Mouse (Mus musculus): ENCODE data around the gene Wdr91. TPM values are rescaled to one million over a fixed set of nuclear protein-coding genes. Genes with fewer than 3 reads are reported as not detected.

Gene Wdr91
- polyA plus RNA-seq (2011; ENCODE audit: insufficient read length, low read depth, missing spikeins): 8.8 and 12.1 TPM in 2 replicates

GRCm38 (mm10) chr6:34910371-34911219 lies at the start of gene Wdr91:
Wdr91 (minus strand) TSS chr6:34910876.
- TF ChIP-seq CTCF (IDR thresholded peaks at IDR 0.05; ENCODE audit: borderline replicate concordance, insufficient read depth, low read length) (no peak), POLR2A (IDR thresholded peaks at IDR 0.05; ENCODE audit: low read depth, low read length) (peak; percentile 83)
- Histone ChIP-seq H3K27ac (ENCODE audit: insufficient read depth, low read length) (no peak within 1 kb of the TSS), H3K4me3 (ENCODE audit: insufficient read depth, low read length) (peak within 1 kb of the TSS; percentile 56), H3K4me1 (ENCODE audit: control insufficient read depth, insufficient read depth, low read length) (no peaks in the 10 kb centered on the region)

- no peak for TF ChIP-seq POLR2A (IDR thresholded peaks at IDR 0.05; ENCODE audit: low read depth, low read length)
- TF ChIP-seq CTCF (IDR thresholded peaks at IDR 0.05; ENCODE audit: borderline replicate concordance, insufficient read depth, low read length): no peak
- Histone ChIP-seq H3K27ac (ENCODE audit: insufficient read depth, low read length) (no peak overlapping the region), H3K4me1 (ENCODE audit: control insufficient read depth, insufficient read depth, low read length) (peaks cover 4% of the 10 kb centered on the region), H3K4me3 (ENCODE audit: insufficient read depth, low read length) (no peak overlapping the region)
These were observed 48.5 kb upstream of the Wdr91 start for GRCm38 (mm10) chr6:34959131-34959530.

GRCm38 (mm10) chr6:34955862-34956241 lies 45.2 kb upstream of the Wdr91 start:
- Histone ChIP-seq H3K4me3 (ENCODE audit: insufficient read depth, low read length) (no peak overlapping the region), H3K4me1 (ENCODE audit: control insufficient read depth, insufficient read depth, low read length) (peaks cover 4% of the 10 kb centered on the region), H3K27ac (ENCODE audit: insufficient read depth, low read length) (no peak overlapping the region)
- no peak for TF ChIP-seq CTCF (IDR thresholded peaks at IDR 0.05; ENCODE audit: borderline replicate concordance, insufficient read depth, low read length)
- TF ChIP-seq POLR2A (IDR thresholded peaks at IDR 0.05; ENCODE audit: low read depth, low read length): no peak

- peaks cover 4% of the 10 kb centered on the region for H3K4me1 ChIP-seq (ENCODE audit: control insufficient read depth, insufficient read depth, low read length)
- no peak overlapping the region for H3K27ac ChIP-seq (ENCODE audit: insufficient read depth, low read length)
- no peak for TF ChIP-seq POLR2A (IDR thresholded peaks at IDR 0.05; ENCODE audit: low read depth, low read length)
- peak; percentile 48; the same call in 1 of the 2 replicates for TF ChIP-seq CTCF (IDR thresholded peaks at IDR 0.05; ENCODE audit: borderline replicate concordance, insufficient read depth, low read length)
- no peak overlapping the region for H3K4me3 ChIP-seq (ENCODE audit: insufficient read depth, low read length)
These were observed 44.5 kb upstream of the Wdr91 start for GRCm38 (mm10) chr6:34954926-34955861.

- H3K4me1 ChIP-seq (ENCODE audit: control insufficient read depth, insufficient read depth, low read length): no peaks in the 10 kb centered on the region
- no peak overlapping the region for H3K27ac ChIP-seq (ENCODE audit: insufficient read depth, low read length)
- TF ChIP-seq POLR2A (IDR thresholded peaks at IDR 0.05; ENCODE audit: low read depth, low read length) (no peak), CTCF (IDR thresholded peaks at IDR 0.05; ENCODE audit: borderline replicate concordance, insufficient read depth, low read length) (no peak)
- no peak overlapping the region for H3K4me3 ChIP-seq (ENCODE audit: insufficient read depth, low read length)
These were observed 41.4 kb upstream of the Wdr91 start for GRCm38 (mm10) chr6:34951956-34952667.

GRCm38 (mm10) chr6:34951518-34951917 lies 40.8 kb upstream of the Wdr91 start:
- no peaks in the 10 kb centered on the region for H3K4me1 ChIP-seq (ENCODE audit: control insufficient read depth, insufficient read depth, low read length)
- no peak overlapping the region for H3K27ac ChIP-seq (ENCODE audit: insufficient read depth, low read length)
- TF ChIP-seq CTCF (IDR thresholded peaks at IDR 0.05; ENCODE audit: borderline replicate concordance, insufficient read depth, low read length): no peak
- no peak for TF ChIP-seq POLR2A (IDR thresholded peaks at IDR 0.05; ENCODE audit: low read depth, low read length)
- H3K4me3 ChIP-seq (ENCODE audit: insufficient read depth, low read length): no peak overlapping the region

GRCm38 (mm10) chr6:34948461-34948860 lies 37.8 kb upstream of the Wdr91 start:
- no peak overlapping the region for H3K4me3 ChIP-seq (ENCODE audit: insufficient read depth, low read length)
- H3K4me1 ChIP-seq (ENCODE audit: control insufficient read depth, insufficient read depth, low read length): no peaks in the 10 kb centered on the region
- H3K27ac ChIP-seq (ENCODE audit: insufficient read depth, low read length): no peak overlapping the region
- TF ChIP-seq POLR2A (IDR thresholded peaks at IDR 0.05; ENCODE audit: low read depth, low read length): no peak
- TF ChIP-seq CTCF (IDR thresholded peaks at IDR 0.05; ENCODE audit: borderline replicate concordance, insufficient read depth, low read length): no peak

GRCm38 (mm10) chr6:34946486-34947079 lies 35.9 kb upstream of the Wdr91 start:
- TF ChIP-seq POLR2A (IDR thresholded peaks at IDR 0.05; ENCODE audit: low read depth, low read length) (no peak), CTCF (IDR thresholded peaks at IDR 0.05; ENCODE audit: borderline replicate concordance, insufficient read depth, low read length) (no peak)

GRCm38 (mm10) chr6:34943499-34943898 lies 32.8 kb upstream of the Wdr91 start:
- Histone ChIP-seq H3K4me1 (ENCODE audit: control insufficient read depth, insufficient read depth, low read length) (no peaks in the 10 kb centered on the region), H3K4me3 (ENCODE audit: insufficient read depth, low read length) (no peak overlapping the region), H3K27ac (ENCODE audit: insufficient read depth, low read length) (no peak overlapping the region)
- TF ChIP-seq POLR2A (IDR thresholded peaks at IDR 0.05; ENCODE audit: low read depth, low read length): no peak
- TF ChIP-seq CTCF (IDR thresholded peaks at IDR 0.05; ENCODE audit: borderline replicate concordance, insufficient read depth, low read length): no peak

More at GRCm38 (mm10) chr6:34946486-34947079, 35.9 kb upstream of the Wdr91 start:
- Histone ChIP-seq H3K27ac (ENCODE audit: insufficient read depth, low read length) (no peak overlapping the region), H3K4me3 (ENCODE audit: insufficient read depth, low read length) (no peak overlapping the region), H3K4me1 (ENCODE audit: control insufficient read depth, insufficient read depth, low read length) (no peaks in the 10 kb centered on the region)
